Mouse (Mus musculus): ENCODE results near the gene Pyy.

DNA sequence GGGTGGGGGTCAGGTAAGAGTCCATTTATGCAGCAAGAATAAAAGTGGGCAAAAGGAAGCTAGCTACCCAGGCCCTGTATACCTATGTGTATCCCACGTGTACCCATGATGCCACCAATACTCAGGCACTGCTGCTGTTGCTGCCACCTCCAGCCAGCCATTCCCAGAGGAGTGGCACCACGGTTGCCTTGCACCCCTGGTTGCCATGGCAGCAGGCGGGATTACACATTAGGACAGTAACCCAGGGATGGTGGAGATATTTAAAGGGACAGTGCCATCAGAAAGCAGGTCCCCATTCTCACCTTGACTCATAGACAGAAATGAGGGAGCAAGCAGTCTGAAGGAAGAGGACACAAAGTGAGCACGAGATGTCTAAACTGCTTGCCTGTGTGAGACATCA is 24.4 kb downstream of the Pyy start:
- TF ChIP-seq CTCF (IDR thresholded peaks at IDR 0.05; ENCODE audit: low read depth) (no peak), EP300 (IDR thresholded peaks at IDR 0.05; ENCODE audit: low read depth) (no peak)
